Mouse (Mus musculus) c-Kit-positive CD71-positive TER-119-positive erythroid progenitor cells, embryonic 14.5 days (primary cell): ENCODE data around the gene Olfr1314.

Source experiments
- DNase-seq: peaks from one replicate; pipeline ENCODE4 v3.0.0-alpha.2; 2013; ENCODE audit warnings: low spot score

Gene Olfr1314

DNA sequence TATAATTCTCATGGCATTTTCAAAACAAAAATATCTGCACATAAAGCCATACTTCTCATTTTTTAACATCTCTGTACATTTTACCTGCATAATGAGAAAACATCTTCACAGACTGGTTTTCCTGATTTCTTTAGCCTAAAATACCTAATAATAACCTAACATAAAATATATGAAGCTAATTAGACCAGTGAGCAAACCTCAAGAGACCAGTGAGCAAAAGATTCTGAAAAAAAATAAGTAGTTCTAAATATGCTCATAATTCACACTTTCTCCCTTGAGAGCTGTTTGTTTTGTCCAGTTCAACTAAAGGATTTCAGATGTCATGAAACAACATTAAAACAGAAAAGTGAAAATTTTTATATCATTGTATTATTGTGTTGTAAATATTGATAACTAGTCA, at the start of gene Olfr1314:
Gene Olfr1314, minus strand, starts transcription at position 101 of the 400 bp plus-strand sequence.
- no peak for DNase-seq

DNA sequence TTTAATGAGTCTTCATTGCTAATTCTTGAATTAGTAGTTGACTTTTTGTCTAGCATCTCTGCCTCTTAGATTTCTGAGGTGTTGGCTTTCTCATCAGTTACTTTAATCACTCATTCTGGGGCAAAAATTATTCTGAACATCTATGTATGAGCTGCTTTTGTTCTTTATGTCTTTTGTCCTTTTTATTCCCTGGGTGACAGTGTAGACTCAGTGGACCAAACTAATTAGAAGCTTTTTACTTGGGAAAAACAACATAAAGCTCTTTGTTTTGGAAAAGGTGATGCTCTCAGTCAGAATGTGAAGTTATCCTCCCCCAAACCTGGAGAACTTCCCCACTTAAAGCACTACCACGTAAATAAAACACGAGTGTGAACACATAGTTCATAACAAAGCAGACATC, 43.4 kb upstream of the Olfr1314 start, which contains the start of gene Olfr1317:
Gene Olfr1317, plus strand, starts transcription at position 301 of the 400 bp plus-strand sequence.
- no peak for DNase-seq

DNA sequence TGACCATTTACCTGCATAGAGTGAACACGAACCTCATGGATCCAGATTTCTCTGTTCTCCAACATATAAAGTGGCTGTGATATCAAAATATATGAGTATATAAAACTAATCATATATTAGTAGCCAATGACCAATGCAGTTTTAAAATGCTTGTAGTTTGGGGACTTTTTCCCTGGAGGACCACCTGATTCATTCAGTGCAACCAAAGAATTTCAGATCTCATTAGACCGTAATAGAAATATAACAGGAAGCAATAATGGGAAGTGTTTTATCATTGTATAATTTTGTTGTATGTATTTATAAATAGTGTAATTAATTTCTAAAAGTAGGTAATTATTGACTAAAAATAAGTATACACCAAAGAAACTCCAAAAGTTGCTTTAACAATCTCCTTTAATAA, 38.3 kb upstream of the Olfr1314 start, which contains the start of gene Olfr1316:
Gene Olfr1316, minus strand, starts transcription at position 101 of the 400 bp plus-strand sequence.
- no peak for DNase-seq

DNA sequence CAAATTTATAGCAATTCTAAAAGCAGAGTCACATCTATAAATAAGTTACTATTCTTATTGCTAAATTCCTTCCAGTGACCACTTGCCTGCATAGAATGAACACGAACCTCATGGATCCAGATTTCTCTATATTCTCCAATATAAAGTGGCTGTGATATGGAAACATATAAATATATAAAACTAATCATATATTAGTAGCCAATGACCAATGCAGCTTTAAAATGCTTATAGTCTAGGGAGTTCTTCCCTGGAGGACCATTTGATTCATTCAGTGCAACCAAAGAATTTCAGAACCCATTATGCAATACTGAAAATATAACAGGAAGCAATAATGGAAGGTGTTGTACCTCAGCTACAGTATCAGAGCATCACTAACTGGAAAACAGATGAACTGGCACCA, 18.8 kb upstream of the Olfr1314 start, which contains the start of gene Olfr1315-ps1:
Gene Olfr1315-ps1, minus strand, starts transcription at position 101 of the 400 bp plus-strand sequence.
- no peak for DNase-seq

DNA sequence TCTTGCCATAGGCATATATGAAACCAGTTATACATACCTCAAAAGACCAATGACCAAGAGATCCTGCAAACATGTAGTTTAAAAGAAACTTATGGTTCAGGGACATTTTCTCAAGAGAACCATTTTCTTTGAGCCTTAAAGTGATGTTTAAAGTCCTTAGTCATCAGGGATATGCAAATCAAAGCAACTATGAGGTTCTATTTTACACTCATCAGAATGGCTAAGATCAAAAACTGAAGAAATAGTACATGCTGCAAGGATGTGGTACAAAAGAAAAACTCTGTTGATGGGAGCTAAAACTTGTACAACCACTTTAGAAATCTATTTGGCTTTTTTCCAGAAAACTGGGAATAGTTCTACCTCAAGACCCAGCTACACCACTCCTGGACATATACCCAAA, 18.8 kb downstream of the Olfr1314 start, which contains the start of gene Olfr1313:
Gene Olfr1313, minus strand, starts transcription at position 101 of the 400 bp plus-strand sequence.
- no peak for DNase-seq

DNA sequence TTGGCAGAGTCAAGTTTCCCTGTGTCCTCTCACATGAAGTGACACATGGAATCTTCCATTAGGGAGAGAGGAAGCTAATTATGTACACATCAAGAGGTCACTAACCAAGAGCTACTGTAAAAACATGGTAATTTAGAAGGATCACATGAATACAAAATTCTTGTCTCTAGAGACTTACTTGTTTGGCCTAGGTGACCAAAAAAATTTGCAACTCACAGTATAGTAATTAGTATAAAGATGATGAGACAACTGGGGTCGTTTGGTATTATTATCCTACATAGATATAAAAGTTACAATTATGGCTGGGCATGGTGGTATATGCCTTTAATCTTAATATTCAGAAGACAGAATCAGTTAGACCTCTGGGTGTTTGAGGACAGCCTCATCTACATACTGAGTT, 46.4 kb downstream of the Olfr1314 start, which contains the start of gene Olfr1312:
Gene Olfr1312, minus strand, starts transcription at position 101 of the 400 bp plus-strand sequence.
- no peak for DNase-seq
